Mouse (Mus musculus): ENCODE data around the gene Evi2. TPM values are rescaled to one million over a fixed set of nuclear protein-coding genes. Genes with fewer than 3 reads are reported as not detected.

Gene Evi2
- total and polyA plus RNA-seq, 3 experiments, result 1.2 to 6.2 (median 2.8) TPM

DNA sequence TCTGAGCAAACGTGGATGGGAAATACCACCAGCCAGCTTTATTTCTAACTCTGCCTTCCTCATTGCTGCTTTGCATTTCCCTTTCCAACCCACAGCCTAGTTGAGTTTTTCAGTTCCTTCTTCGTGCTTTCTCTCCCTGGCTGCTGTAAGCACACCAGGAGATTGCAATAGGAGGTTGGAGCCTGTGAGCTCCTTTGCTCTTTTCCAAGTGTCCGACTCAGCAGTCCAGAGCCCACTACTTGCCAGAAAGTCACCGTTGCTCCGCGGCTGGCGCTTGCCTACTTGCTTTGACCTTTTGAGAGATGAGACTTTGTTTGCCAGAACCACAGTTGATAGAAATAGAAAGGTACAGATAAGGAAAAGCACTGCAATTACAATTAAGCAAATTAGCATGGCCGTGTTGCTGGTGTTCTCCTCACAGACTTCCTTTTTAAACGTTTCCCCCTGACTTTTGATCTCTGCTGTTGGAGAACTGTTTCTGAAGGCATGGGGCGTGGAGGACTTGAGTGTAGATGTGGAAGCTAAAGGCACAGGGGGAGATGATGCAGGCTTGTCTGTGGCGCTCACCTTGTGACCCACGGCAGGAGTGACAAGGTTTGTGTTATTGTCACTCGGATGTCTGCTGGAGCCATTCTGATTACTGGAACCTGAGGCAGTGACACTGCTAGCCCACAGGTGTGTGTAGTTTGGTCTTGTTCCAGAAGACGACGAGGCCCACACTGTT lies 3.2 kb downstream of the Evi2 start:
- H3K27me3 ChIP-seq (replicated peaks), result no peaks in the 10 kb centered on the region
- H3K4me3 ChIP-seq (replicated peaks in 1 of 3; ENCODE audit: low read depth in 2 of 3, low read length in 2 of 3, poor library complexity in 1 of 3), result peak overlapping the region; percentile 5 to 65 (median 35)
- DNase-seq (ENCODE audit: extremely low read depth), result peak; percentile 96
- H3K9ac ChIP-seq (ENCODE audit: insufficient read depth, low read depth), result peak overlapping the region; percentile 99
- H3K9me3 ChIP-seq (replicated peaks; ENCODE audit: low read length), result no peaks in the 10 kb centered on the region
- peaks cover 18 to 35% of the 10 kb centered on the region in 2 experiments for H3K36me3 ChIP-seq (replicated peaks in 1 of 2; ENCODE audit: control insufficient read depth in 1 of 2, insufficient read depth in 1 of 2, low read length in 1 of 2)
- H3K4me1 ChIP-seq (ENCODE audit: control insufficient read depth in 1 of 2, insufficient read depth in 2 of 2), result peaks cover 24 to 60% of the 10 kb centered on the region in 2 experiments
- H3K79me2 ChIP-seq (replicated peaks; ENCODE audit: control insufficient read depth, extremely low read depth, insufficient read depth, poor library complexity, severe bottlenecking), result peaks cover 38% of the 10 kb centered on the region
- in situ Hi-C loops (cut with MboI; ENCODE audit: low pct_ligation_motif_present, low pct_unique_long_range_greater_than_20kb, low sequenced_read_pairs) (no loop called here), dilution Hi-C loops (cut with MboI; ENCODE audit: extremely low pct_ligation_motif_present, extremely low pct_unique_long_range_greater_than_20kb, low sequenced_read_pairs) (no loop called here)
- TF ChIP-seq E2F4 (IDR thresholded peaks at IDR 0.05; ENCODE audit: insufficient replicate concordance, low read depth, low read length), result no peak
- peak; percentile 98 for TF ChIP-seq RCOR1 (conservative IDR thresholded peaks at IDR 0.05; ENCODE audit: low read depth, low read length)
- TF ChIP-seq PAX5 (IDR thresholded peaks at IDR 0.05; ENCODE audit: low read length), result no peak
- peak; percentile 99 for TF ChIP-seq MYC (IDR thresholded peaks at IDR 0.05; ENCODE audit: low read depth, low read length)
- peak; percentile 96 for TF ChIP-seq ZMIZ1 (IDR thresholded peaks at IDR 0.05; ENCODE audit: low read depth, low read length)
- peak; percentile 95 for TF ChIP-seq TCF12 (IDR thresholded peaks at IDR 0.05; ENCODE audit: low read depth, low read length)
- peak; percentile 96 for TF ChIP-seq MXI1 (IDR thresholded peaks at IDR 0.05; ENCODE audit: low read depth, low read length)
- TF ChIP-seq GABPA (IDR thresholded peaks at IDR 0.05; ENCODE audit: insufficient replicate concordance, low read depth, low read length), result no peak
- TF ChIP-seq NRF1 (IDR thresholded peaks at IDR 0.05; ENCODE audit: low read depth, low read length), result peak; percentile 39; the same call in 1 of the 2 replicates
- no peak for TF ChIP-seq ZKSCAN1 (IDR thresholded peaks at IDR 0.05; ENCODE audit: borderline replicate concordance, low read depth, low read length)
- TF ChIP-seq TBP (conservative IDR thresholded peaks at IDR 0.05; ENCODE audit: low read depth, low read length), result peak; percentile 93
- peak; percentile 83 for TF ChIP-seq JUND (conservative IDR thresholded peaks at IDR 0.05; ENCODE audit: low read depth, low read length)
- peak; percentile 70; the same call in 1 of the 2 replicates for TF ChIP-seq KAT2A (IDR thresholded peaks at IDR 0.05; ENCODE audit: insufficient replicate concordance, low read length)
- TF ChIP-seq USF2 (conservative IDR thresholded peaks at IDR 0.05; ENCODE audit: low read depth, low read length), result no peak
- peak; percentile 64 for TF ChIP-seq NELFE (IDR thresholded peaks at IDR 0.05; ENCODE audit: low read depth, low read length)
- TF ChIP-seq UBTF (IDR thresholded peaks at IDR 0.05; ENCODE audit: low read depth, low read length), result peak; percentile 72; the same call in 1 of the 2 replicates
- peak; percentile 98 for TF ChIP-seq ETS1 (conservative IDR thresholded peaks at IDR 0.05; ENCODE audit: low read depth, low read length)
- TF ChIP-seq MAZ (IDR thresholded peaks at IDR 0.05; ENCODE audit: low read depth, low read length), result peak; percentile 74
- no peak for TF ChIP-seq SMC3 (IDR thresholded peaks at IDR 0.05; ENCODE audit: low read depth, low read length)
- TF ChIP-seq ZNF384 (IDR thresholded peaks at IDR 0.05; ENCODE audit: low read depth, low read length), result no peak
- TF ChIP-seq SIN3A (IDR thresholded peaks at IDR 0.05; ENCODE audit: low read length), result peak; percentile 98
- TF ChIP-seq RAD21 (IDR thresholded peaks at IDR 0.05; ENCODE audit: low read depth, low read length), result peak; percentile 25
- no peak for TF ChIP-seq ZC3H11A (IDR thresholded peaks at IDR 0.05; ENCODE audit: low read depth, low read length)
- TF ChIP-seq HCFC1 (IDR thresholded peaks at IDR 0.05; ENCODE audit: low read depth, low read length), result peak; percentile 64
- TF ChIP-seq MAX (IDR thresholded peaks at IDR 0.05; ENCODE audit: low read length), result peak; percentile 91
- peak; percentile 94 for TF ChIP-seq BHLHE40 (IDR thresholded peaks at IDR 0.05; ENCODE audit: low read depth, low read length)
- peak; percentile 100 for TF ChIP-seq IRF4 (IDR thresholded peaks at IDR 0.05; ENCODE audit: low read depth, low read length)
- TF ChIP-seq JUN (IDR thresholded peaks at IDR 0.05; ENCODE audit: insufficient read depth, low read depth, low read length), result peak; percentile 39
- TF ChIP-seq MAFK (IDR thresholded peaks at IDR 0.05; ENCODE audit: insufficient replicate concordance, low read length), result peak; percentile 90
- peak; percentile 81 for TF ChIP-seq ELF1 (IDR thresholded peaks at IDR 0.05; ENCODE audit: low read depth, low read length)
- peak; percentile 69; the same call in 1 of the 2 replicates for TF ChIP-seq POLR2A (IDR thresholded peaks at IDR 0.05; ENCODE audit: low read depth, low read length)
- peak; percentile 100 for TF ChIP-seq EP300 (IDR thresholded peaks at IDR 0.05; ENCODE audit: low read length)
- TF ChIP-seq CHD1 (IDR thresholded peaks at IDR 0.05; ENCODE audit: low read depth, low read length), result peak; percentile 98
- peak; percentile 96 for TF ChIP-seq POLR2AphosphoS2 (IDR thresholded peaks at IDR 0.05; ENCODE audit: low read depth, low read length)
- peak; percentile 97 for TF ChIP-seq MEF2A (IDR thresholded peaks at IDR 0.05; ENCODE audit: borderline replicate concordance, low read depth, low read length)
- TF ChIP-seq USF1 (IDR thresholded peaks at IDR 0.05; ENCODE audit: low read depth, low read length), result no peak
- TF ChIP-seq CHD2 (IDR thresholded peaks at IDR 0.05; ENCODE audit: low read length), result peak; percentile 83
- TF ChIP-seq CTCF (conservative IDR thresholded peaks at IDR 0.05 in 1 of 2, IDR thresholded peaks at IDR 0.05 in 1 of 2; ENCODE audit: low read depth in 2 of 2, low read length in 2 of 2), result no peak
- peak overlapping the region; percentile 97 for H3K27ac ChIP-seq (ENCODE audit: insufficient read depth, low read depth)
- H3K4me2 ChIP-seq (ENCODE audit: insufficient read depth, low read depth, poor library complexity, severe bottlenecking), result peak overlapping the region; percentile 82

Measured in CH12.LX (cell line).